Mouse (Mus musculus) adrenal gland, adult 18-20 months (tissue): ENCODE results near the gene Fbxo41. TPM values are rescaled to one million over a fixed set of nuclear protein-coding genes. Genes with fewer than 3 reads are reported as not detected.
"Not testable (repeated sequence)": the region's sequence is repeated elsewhere in the genome, so short reads cannot be mapped to it uniquely, and the experiment has no call there.

ENCODE experiments used
- DNase-seq, 2 experiments: peaks; one replicate each; pipeline ENCODE4 v3.0.0; 2021 to 2022; ENCODE audit warnings: low spot score in 2 of 2
- total RNA-seq, 2 experiments: library from RNA; stranded (reverse); gene quantifications; 1 replicate in 1 of 2; 2 replicates in 1 of 2; pipeline ENCODE4 v1.2.3; 2021

Fbxo41 gene
- total RNA-seq, 2 experiments from 2014 or later: 0.56 to 0.58 TPM

GRCm38 (mm10) chr6:85450697-85451663, 51.8 kb downstream of the Fbxo41 start, which contains the start of gene Cct7:
Gene Cct7 (plus strand): TSS chr6:85451514.
- DNase-seq: peak; percentile 96 to 97

GRCm38 (mm10) chr6:85450140-85450539, 52.7 kb downstream of the Fbxo41 start:
- DNase-seq: not testable (repeated sequence)

GRCm38 (mm10) chr6:85447351-85447750, 55.4 kb downstream of the Fbxo41 start:
- DNase-seq: no peak

GRCm38 (mm10) chr6:85445286-85445685, 57.5 kb downstream of the Fbxo41 start:
- DNase-seq: no peak

- DNase-seq: no peak
Measured at GRCm38 (mm10) chr6:85444266-85444965, 58.4 kb downstream of the Fbxo41 start.

GRCm38 (mm10) chr6:85443488-85444233, 59.1 kb downstream of the Fbxo41 start:
- DNase-seq: peak in 1 of 2 experiments; percentile 26

GRCm38 (mm10) chr6:85441142-85441541, 61.7 kb downstream of the Fbxo41 start:
- no peak for DNase-seq

GRCm38 (mm10) chr6:85436631-85437030, 66.2 kb downstream of the Fbxo41 start:
- DNase-seq: no peak

GRCm38 (mm10) chr6:85436204-85436603, 66.6 kb downstream of the Fbxo41 start:
- no peak for DNase-seq

- DNase-seq: no peak
Measured at GRCm38 (mm10) chr6:85433865-85434264, 68.9 kb downstream of the Fbxo41 start.

- DNase-seq: peak; percentile 91 to 94
Measured at GRCm38 (mm10) chr6:85431842-85432431, 70.9 kb downstream of the Fbxo41 start, which contains the start of gene Smyd5. Gene Smyd5 (plus strand): TSS chr6:85431989.

- no peak for DNase-seq
Measured at GRCm38 (mm10) chr6:85431274-85431841, 71.4 kb downstream of the Fbxo41 start.

- no peak for DNase-seq
Measured at GRCm38 (mm10) chr6:85423836-85424379, 78.9 kb downstream of the Fbxo41 start, which contains the start of gene Noto. Gene Noto (plus strand): TSS chr6:85423886.

Other genes starting within 250 kb of the Fbxo41 start
- gene Sfxn5, start 169.6 kb downstream of the Fbxo41 start, total RNA-seq: 10 to 100 TPM; 20.0 to 35.9 TPM
- gene Rab11fip5, start 128.4 kb downstream of the Fbxo41 start, total RNA-seq: 10 to 100 TPM; 26.1 to 29.2 TPM
- gene Noto, start 79.1 kb downstream of the Fbxo41 start, total RNA-seq: not detected
- 10 to 100 TPM; 39.8 to 43.2 TPM for gene Smyd5, start 71.0 kb downstream of the Fbxo41 start, total RNA-seq
- 100 to 1,000 TPM; 282 to 319 TPM for gene Cct7, start 51.5 kb downstream of the Fbxo41 start, total RNA-seq
- 10 to 100 TPM; 12.5 to 16.8 TPM for gene Pradc1, start 51.0 kb downstream of the Fbxo41 start, total RNA-seq
- gene Egr4, start 10.6 kb upstream of the Fbxo41 start, total RNA-seq: not detected
- 1 to 10 TPM; 7.2 to 8.2 TPM for gene Alms1, start 84.5 kb upstream of the Fbxo41 start, total RNA-seq
- gene Nat8f7, start 210.2 kb upstream of the Fbxo41 start, total RNA-seq: 1 to 10 TPM; 3.0 to 3.3 TPM